Mouse (Mus musculus): ENCODE results near the gene Zic3.

Gene Zic3

GRCm38 (mm10) chrX:58041865-58042264, 19.4 kb downstream of the Zic3 start:
- no peak for DNase-seq (ENCODE audit: extremely low spot score, low spot score)

DNA sequence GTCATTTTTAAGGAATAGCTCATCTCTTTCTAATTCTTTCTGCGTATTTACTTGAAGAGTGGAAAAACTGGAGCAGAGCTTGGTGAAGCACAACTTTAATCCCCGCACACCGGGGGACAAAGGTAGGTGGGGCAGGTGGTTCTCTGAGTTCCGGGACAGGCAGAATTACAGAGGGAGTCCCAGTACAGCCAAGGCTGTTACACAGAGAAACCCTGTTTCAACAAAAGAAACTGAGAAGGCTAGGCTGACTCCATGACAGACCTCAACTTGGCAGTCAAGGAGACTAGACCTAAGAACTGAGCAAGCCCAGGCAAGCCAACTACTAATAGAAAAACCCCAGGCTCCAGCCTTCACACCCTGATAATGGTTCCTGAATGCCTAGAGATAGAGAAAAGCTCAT, 20.0 kb downstream of the Zic3 start:
- no peak for DNase-seq (ENCODE audit: extremely low spot score, low spot score)

Measured in neural tube, embryonic 10.5 days (tissue).